Mouse (Mus musculus) adrenal gland, adult 2 months (tissue): ENCODE results near the gene Elovl5. TPM values are rescaled to one million over a fixed set of nuclear protein-coding genes. Genes with fewer than 3 reads are reported as not detected.
"Not testable (repeated sequence)": the region's sequence is repeated elsewhere in the genome, so short reads cannot be mapped to it uniquely, and the experiment has no call there.

Experiments
- DNase-seq: peaks from one replicate; pipeline ENCODE4 v3.0.0; 2021
- polyA plus RNA-seq: library from polyadenylated mRNA; depleted of rRNA; stranded (reverse); fragments of >200 nt; gene quantifications from 2 replicates; pipeline ENCODE4 v1.2.3, GENCODE M21; 2012
- total RNA-seq, 2 experiments: library from RNA; stranded (reverse); gene quantifications; 2 replicates each; pipeline ENCODE4 v1.2.3; 2021

Elovl5 gene
- total and polyA plus RNA-seq, 3 experiments: 254 to 1,131 (median 490) TPM

- peak; percentile 69 for DNase-seq
Measured at GRCm38 (mm10) chr9:77954981-77955380, 37.8 kb downstream of the Elovl5 start.

- DNase-seq: peak; percentile 79
Measured at GRCm38 (mm10) chr9:77955511-77955910, 38.3 kb downstream of the Elovl5 start.

DNA sequence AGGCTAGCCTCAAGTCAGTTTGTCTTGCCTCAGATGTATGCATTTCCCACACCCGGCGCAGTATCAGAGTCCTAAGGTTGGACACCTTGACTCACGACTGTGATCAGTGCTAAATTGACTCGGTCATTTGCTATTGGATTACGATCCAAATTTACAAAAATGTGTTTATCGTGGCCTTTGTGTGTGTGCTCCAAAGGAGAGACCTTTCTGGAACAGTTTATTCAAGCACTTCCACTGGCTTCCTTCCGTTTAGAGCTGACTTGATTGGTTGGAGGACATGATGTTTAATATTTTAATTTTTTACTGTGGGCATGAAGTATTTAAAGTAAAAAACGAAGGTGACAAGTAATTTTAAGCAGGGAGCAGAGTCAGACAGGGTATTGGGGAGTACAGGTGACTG lies 38.8 kb downstream of the Elovl5 start:
- DNase-seq: no peak

DNA sequence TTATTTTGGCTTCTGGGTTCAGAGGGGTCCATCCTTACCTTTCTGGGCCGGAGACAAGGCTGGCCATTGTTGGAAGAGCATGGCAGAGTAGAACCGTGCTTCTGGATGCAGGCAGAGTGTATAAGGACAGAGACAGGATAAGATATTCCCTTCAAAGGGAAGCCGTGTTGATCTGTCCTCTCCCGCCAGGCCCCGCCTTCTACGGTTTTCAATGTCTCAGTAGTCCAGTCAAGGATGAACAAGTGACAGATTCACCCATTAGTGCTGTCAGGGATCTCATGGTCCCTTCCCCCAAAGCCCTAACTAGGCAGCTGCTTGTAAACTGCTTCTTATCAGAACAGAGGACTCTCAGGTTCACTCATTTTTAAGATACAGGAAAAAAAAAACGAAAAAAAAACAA lies 41.2 kb downstream of the Elovl5 start:
- DNase-seq: peak; percentile 77

DNA sequence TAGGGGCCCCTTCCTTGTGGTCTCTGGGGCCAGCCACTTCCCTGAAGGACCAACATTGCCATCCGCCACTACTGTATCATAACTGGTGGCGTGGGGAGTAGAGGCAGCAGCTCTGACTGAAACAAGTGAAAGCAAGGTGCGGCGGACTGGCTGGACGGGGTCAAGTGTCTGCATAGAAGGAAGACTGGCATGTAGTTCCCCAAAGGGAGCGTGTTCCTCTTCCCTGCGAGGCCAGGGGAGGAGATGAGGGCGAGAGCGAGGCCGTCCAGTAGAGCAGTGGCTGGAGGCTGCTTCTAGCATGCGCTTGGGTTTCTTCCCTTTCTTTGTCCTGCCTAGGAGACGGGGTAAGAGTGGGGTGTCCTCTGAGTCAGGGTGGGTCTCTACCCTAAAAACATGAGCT lies 42.6 kb downstream of the Elovl5 start:
- DNase-seq: no peak

DNA sequence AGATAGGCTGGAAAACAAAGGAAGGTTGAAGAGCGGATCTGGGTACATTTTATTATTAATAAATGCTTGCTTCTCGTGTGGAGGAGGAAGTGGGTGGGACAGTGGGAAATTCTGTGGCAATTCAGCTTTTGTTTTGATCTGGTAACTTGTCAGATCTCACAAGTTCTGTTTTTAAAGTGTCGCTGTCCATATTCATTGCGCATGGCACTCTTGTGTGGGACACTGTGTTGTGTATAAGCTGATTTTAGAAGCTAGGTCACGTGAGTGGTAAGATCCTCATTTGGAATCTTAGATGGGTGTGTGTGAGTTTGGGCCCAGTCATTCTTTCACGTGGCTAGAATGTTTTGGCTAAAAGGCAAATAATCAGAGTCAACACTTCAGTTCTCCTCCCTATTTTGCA lies 44.2 kb downstream of the Elovl5 start:
- DNase-seq: no peak

DNA sequence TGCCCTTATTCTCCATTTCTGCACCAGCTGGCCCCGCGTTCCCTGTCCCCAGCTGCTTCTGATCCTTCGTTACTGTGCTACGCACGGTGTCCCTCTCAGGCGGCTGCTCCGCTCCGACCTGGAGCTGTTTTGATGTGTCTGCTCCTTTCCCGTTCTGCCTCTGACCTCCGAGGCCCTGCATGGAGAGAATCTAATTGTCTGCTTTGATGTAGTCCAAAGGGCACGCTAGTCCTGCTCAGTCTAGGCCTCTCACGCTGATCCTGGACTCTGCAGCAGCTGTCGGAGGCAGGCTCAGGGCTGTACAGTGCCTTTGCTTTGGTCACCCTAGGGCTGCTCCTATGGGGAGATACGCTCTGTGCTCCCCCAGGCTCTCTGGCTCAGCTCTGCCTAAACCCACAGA lies 46.9 kb downstream of the Elovl5 start:
- peak; percentile 26 for DNase-seq

GRCm38 (mm10) chr9:77965287-77965686 lies 48.1 kb downstream of the Elovl5 start:
- no peak for DNase-seq

DNA sequence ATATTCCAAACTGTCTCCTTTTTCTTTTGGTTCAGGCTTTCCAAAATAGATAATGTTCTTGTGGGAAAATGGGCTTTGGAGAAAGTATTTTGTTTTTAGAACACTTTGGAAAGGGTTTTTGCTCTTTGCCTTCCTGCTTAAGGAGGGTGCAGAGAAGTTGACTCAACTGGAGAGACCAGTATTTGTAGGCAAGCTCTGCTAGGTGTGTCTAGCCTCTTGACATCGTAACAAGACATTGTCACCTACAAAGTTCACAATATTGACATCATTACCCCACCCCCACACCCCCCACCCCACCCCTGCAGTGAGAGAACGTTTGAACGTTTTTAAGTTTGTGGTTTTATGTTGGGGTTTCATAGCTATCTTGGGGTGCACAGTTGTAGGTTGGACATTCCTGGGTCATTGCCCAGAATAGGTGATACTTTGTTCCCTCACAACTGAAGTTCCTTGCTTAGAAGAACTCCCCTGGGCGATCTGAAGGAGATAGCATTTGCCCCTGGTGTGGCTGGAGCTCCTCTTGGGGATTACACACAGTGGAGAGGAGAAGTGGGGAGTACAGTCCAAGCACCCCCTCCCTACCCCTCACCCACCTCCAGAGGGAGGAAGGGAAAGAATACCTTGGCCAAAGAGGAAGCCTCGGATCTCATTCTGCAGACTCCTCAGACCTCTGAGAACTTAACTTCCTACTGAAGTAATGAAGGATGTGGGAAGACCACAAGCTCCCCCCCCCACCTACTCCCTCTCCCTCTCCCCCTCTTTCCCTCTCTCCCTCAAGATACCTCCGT lies 48.8 kb downstream of the Elovl5 start:
- DNase-seq: no peak

DNA sequence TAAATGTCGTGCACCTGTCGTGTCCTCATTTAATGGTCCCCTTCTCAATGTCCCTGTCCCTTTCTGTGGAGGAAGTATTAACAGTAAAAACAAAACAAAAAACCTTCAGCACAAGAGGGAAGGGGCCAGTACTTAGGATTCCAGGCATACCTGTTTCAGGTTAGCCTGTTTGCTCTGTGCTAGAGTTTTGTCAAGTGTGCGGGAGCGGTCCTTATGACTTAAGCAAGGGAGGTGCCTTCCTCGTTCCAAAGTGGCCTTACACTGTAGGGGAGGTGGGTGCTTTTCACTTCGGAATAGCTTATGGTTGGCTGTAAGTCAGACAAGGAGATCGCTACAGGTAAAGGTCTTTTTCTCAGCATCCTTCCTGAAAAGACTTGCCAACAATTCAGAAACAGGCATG lies 49.7 kb downstream of the Elovl5 start:
- DNase-seq: no peak

- no peak for DNase-seq
Measured at GRCm38 (mm10) chr9:77967584-77968163, 50.5 kb downstream of the Elovl5 start.

- no peak for DNase-seq
Measured at GRCm38 (mm10) chr9:77969192-77969953, 52.2 kb downstream of the Elovl5 start.

- DNase-seq: no peak
Measured at GRCm38 (mm10) chr9:77979000-77979399, 61.8 kb downstream of the Elovl5 start.

- no peak for DNase-seq
Measured at GRCm38 (mm10) chr9:77982616-77983015, 65.5 kb downstream of the Elovl5 start.

GRCm38 (mm10) chr9:77983521-77983920 lies 66.4 kb downstream of the Elovl5 start:
- no peak for DNase-seq

DNA sequence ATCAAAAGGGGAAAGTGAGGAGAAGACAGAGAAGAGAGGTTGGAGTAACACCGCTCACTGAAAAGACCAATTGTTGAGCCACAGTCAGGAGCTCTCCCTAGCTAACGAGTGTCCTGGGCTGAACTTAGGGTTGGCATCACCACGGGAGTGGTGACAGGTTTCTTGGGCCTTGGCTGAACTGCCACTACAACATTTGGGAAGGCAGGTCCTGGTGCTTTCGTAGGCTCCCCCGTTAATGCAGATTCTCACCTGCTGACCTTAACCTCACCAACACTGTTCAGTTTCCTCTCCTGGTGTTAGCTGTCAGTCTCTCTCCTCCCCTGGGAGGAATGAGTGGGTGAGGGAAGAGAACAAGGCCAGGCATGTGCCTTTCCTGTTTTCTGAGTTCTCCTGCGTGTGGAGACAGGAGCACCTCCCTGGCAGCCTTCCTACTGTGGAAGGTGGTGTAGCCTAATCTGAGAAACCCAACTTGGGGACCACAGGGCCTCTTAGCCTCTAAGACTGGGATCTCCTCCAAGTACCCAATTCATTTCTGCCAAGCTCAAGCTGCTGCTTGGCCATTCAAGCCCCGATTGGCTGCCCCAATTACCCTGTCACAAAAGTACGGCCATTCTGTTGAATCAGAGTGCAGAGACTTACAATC lies 69.1 kb downstream of the Elovl5 start:
- no peak for DNase-seq

DNA sequence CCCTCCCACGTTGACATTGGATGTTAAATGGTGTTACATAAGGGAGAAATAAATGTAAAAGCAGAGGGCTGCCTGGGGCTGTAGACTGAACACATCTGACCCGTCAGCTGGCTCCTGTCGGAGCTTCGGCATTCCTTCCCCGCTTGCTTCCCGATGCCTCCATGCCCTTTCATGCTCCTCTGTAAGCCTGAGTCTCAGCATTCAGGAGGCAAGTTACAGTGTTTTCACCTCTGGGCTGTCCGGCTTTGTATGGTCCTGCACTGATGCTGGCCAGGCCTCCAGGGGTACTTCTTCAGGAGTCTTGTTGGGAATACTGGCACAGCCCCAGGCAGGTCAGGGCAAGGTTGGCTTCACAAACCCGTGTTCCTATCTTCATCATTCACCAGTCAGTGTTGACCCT lies 72.5 kb downstream of the Elovl5 start:
- DNase-seq: no peak

DNA sequence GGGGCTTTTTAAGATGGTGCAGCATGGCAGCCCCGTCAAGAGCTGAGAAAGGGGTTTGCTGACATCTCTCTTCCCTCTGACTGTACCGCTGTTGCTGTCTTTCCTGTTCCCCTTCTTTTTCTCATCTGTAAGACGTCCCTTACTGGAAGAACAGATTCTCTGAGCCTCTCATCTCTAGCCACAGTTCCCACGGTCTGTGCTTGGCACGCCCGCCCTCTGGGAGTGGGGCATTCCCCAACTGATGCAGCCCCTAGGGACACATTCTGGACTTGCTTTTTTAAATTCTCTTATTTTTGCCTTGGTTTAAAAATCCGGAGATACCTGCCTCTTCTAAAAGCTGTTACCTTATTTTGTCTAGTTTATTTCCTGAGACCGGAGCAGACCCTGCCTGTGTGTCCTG lies 73.1 kb downstream of the Elovl5 start:
- no peak for DNase-seq

DNA sequence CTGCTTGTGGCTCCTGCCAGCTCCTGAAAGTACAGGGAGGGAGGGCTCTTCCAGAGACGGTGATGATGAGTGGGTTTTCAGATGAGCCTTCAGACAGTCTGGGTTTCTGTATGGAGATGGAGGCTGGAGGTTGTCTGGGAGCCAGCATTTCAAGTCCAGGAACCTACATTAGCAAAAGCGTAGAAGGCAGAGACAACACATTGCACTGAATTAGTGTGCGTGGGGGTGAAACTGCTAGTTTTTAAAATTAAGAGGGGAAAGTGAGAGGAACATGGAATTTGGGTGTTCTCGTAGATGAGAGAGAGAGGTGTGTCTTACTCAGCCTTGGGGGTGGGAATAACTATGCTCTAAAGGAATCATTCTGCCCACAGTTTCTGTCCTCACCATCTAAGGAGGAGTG lies 74.5 kb downstream of the Elovl5 start:
- no peak for DNase-seq

- no peak for DNase-seq
Measured at GRCm38 (mm10) chr9:77992276-77992675, 75.1 kb downstream of the Elovl5 start.

- no peak for DNase-seq
Measured at GRCm38 (mm10) chr9:77993101-77993500, 75.9 kb downstream of the Elovl5 start.

- not testable (repeated sequence) for DNase-seq
Measured at GRCm38 (mm10) chr9:77993538-77994255, 76.5 kb downstream of the Elovl5 start.
